Mouse (Mus musculus): ENCODE data around the gene Bag5.

DNA sequence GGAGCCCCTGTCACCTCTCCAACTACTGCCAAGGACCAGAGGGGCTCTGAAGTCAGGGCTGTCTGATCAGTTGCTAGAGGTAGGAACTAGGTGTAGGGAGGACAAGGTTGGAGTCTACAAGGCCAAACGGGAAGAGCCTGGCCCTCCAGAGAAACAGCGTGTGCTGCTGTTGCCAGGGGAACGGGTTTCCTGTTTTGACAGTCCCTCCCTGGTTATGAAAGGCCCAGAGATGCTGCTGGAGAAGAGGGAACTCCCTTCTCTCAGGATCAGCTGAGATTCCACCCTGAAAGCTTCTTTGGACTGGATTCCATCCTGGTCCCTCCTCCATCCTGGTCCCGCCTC, 13.0 kb upstream of the Bag5 start:
- TF ChIP-seq NELFE (IDR thresholded peaks at IDR 0.05; ENCODE audit: low read depth, low read length) (no peak), CHD2 (IDR thresholded peaks at IDR 0.05; ENCODE audit: low read length) (no peak), POLR2A (IDR thresholded peaks at IDR 0.05; ENCODE audit: control insufficient read depth in 1 of 2, insufficient read depth in 1 of 2, low read depth in 1 of 2, low read length in 2 of 2, poor library complexity in 1 of 2) (no peak), CTCF (IDR thresholded peaks at IDR 0.05 in 2 of 3, conservative IDR thresholded peaks at IDR 0.05 in 1 of 3; ENCODE audit: control insufficient read depth in 1 of 3, insufficient read depth in 1 of 3, low read depth in 2 of 3, low read length in 3 of 3, poor library complexity in 1 of 3, severe bottlenecking in 1 of 3) (no peak), GABPA (IDR thresholded peaks at IDR 0.05; ENCODE audit: low read depth, low read length) (no peak), ZC3H11A (IDR thresholded peaks at IDR 0.05; ENCODE audit: low read depth, low read length) (no peak), BHLHE40 (IDR thresholded peaks at IDR 0.05; ENCODE audit: borderline replicate concordance, low read depth, low read length) (no peak), CHD1 (IDR thresholded peaks at IDR 0.05; ENCODE audit: low read depth, low read length) (no peak), RCOR1 (IDR thresholded peaks at IDR 0.05; ENCODE audit: low read depth, low read length) (no peak), ZKSCAN1 (IDR thresholded peaks at IDR 0.05; ENCODE audit: low read depth, low read length) (no peak), MAX (IDR thresholded peaks at IDR 0.05; ENCODE audit: low read length) (no peak), MAFK (IDR thresholded peaks at IDR 0.05; ENCODE audit: borderline replicate concordance, low read depth, low read length) (no peak), JUND (IDR thresholded peaks at IDR 0.05; ENCODE audit: low read depth, low read length) (no peak)
